Mouse (Mus musculus) C2C12 (cell line): ENCODE data around the gene Ccr7. TPM values are rescaled to one million over a fixed set of nuclear protein-coding genes. Genes with fewer than 3 reads are reported as not detected.

Source experiments
- H3K27me3 ChIP-seq: one replicate; pipeline ENCODE4 v1.6.1; 2011; ENCODE audit not compliant: control insufficient read depth, insufficient read depth, insufficient read length
- H3K36me3 ChIP-seq: one replicate; pipeline ENCODE4 v1.6.1; 2011; ENCODE audit not compliant: control insufficient read depth, insufficient read depth
- H3K4me3 ChIP-seq: one replicate; pipeline ENCODE4 v1.5.1; 2011; ENCODE audit warnings: mild to moderate bottlenecking, control low read depth; ENCODE audit not compliant: poor library complexity, insufficient read depth, severe bottlenecking
- H3K79me2 ChIP-seq: one replicate; pipeline ENCODE4 v1.6.1; 2011; ENCODE audit not compliant: control insufficient read depth, insufficient read depth
- H3K79me3 ChIP-seq: one replicate; pipeline ENCODE4 v1.6.1; 2011; ENCODE audit warnings: low read depth, control low read depth
- H3ac ChIP-seq: one replicate; pipeline ENCODE3; 2011; ENCODE audit warnings: low read depth; ENCODE audit not compliant: control insufficient read depth, insufficient read length
- CEBPB ChIP-seq: IDR thresholded peaks from one replicate; pipeline ENCODE4 v1.6.1; 2011; ENCODE audit warnings: low read depth, mild to moderate bottlenecking, control low read depth, moderate library complexity
- CTCF ChIP-seq: IDR thresholded peaks from one replicate; pipeline ENCODE4 v1.5.1; 2011; ENCODE audit not compliant: control insufficient read depth, insufficient read depth, insufficient read length
- FOSL1 ChIP-seq: IDR thresholded peaks from one replicate; pipeline ENCODE4 v1.8.0; 2011; ENCODE audit warnings: mild to moderate bottlenecking, low read length; ENCODE audit not compliant: poor library complexity, insufficient read depth, severe bottlenecking
- MAX ChIP-seq: IDR thresholded peaks from one replicate; pipeline ENCODE4 v1.6.1; 2011; ENCODE audit warnings: mild to moderate bottlenecking, control low read depth
- MYOD1 ChIP-seq: IDR thresholded peaks from one replicate; pipeline ENCODE4 v1.6.1; 2011; ENCODE audit warnings: low read depth; ENCODE audit not compliant: control insufficient read depth, insufficient read length
- MYOG ChIP-seq: IDR thresholded peaks from one replicate; pipeline ENCODE4 v1.6.1; 2011; ENCODE audit not compliant: control insufficient read depth, insufficient read length; ENCODE audit errors: extremely low read depth
- USF1 ChIP-seq: IDR thresholded peaks from one replicate; pipeline ENCODE4 v1.6.1; 2011; ENCODE audit warnings: low read depth, mild to moderate bottlenecking, control low read depth, moderate library complexity
- polyA plus RNA-seq: library from polyadenylated mRNA; unstranded; fragments of >200 nt; fragmentation: generic; extraction: Trizol; gene quantifications from one replicate; pipeline ENCODE4 v1.2.1, GENCODE M21; 2012; ENCODE audit warnings: missing spikeins

Gene Ccr7
- polyA plus RNA-seq, 1 experiment, result 0.02 TPM

GRCm38 (mm10) chr11:99148400-99148799, 6.5 kb downstream of the Ccr7 start:
- H3ac ChIP-seq, result no peak overlapping the region
- no peaks in the 10 kb centered on the region for H3K79me3 ChIP-seq
- TF ChIP-seq MYOG (no peak), MAX (no peak)
- no peaks in the 10 kb centered on the region for H3K36me3 ChIP-seq
- H3K4me3 ChIP-seq, result no peak overlapping the region
- H3K79me2 ChIP-seq, result no peaks in the 10 kb centered on the region
- H3K27me3 ChIP-seq, result peaks cover 21% of the 10 kb centered on the region

GRCm38 (mm10) chr11:99147920-99148289, 7.0 kb downstream of the Ccr7 start:
- Histone ChIP-seq H3ac (no peak overlapping the region), H3K79me3 (no peaks in the 10 kb centered on the region), H3K27me3 (peaks cover 20% of the 10 kb centered on the region), H3K79me2 (no peaks in the 10 kb centered on the region), H3K36me3 (no peaks in the 10 kb centered on the region), H3K4me3 (no peak overlapping the region)
- no peak for TF ChIP-seq MYOG
- TF ChIP-seq CEBPB, result no peak
- no peak for TF ChIP-seq MYOD1
- no peak for TF ChIP-seq CTCF
- no peak for TF ChIP-seq MAX
- TF ChIP-seq FOSL1, result no peak
- no peak for TF ChIP-seq USF1

GRCm38 (mm10) chr11:99147041-99147919, 7.6 kb downstream of the Ccr7 start:
- Histone ChIP-seq H3K79me3 (no peaks in the 10 kb centered on the region), H3K4me3 (no peak overlapping the region), H3K79me2 (no peaks in the 10 kb centered on the region), H3K36me3 (no peaks in the 10 kb centered on the region), H3K27me3 (peaks cover 13% of the 10 kb centered on the region), H3ac (no peak overlapping the region)
- peak; percentile 19 for TF ChIP-seq MYOD1
- TF ChIP-seq CTCF, result no peak

GRCm38 (mm10) chr11:99146558-99146957, 8.3 kb downstream of the Ccr7 start:
- no peak overlapping the region for H3ac ChIP-seq
- H3K36me3 ChIP-seq, result no peaks in the 10 kb centered on the region

GRCm38 (mm10) chr11:99145765-99146164, 9.1 kb downstream of the Ccr7 start:
- no peaks in the 10 kb centered on the region for H3K79me2 ChIP-seq
- TF ChIP-seq MYOD1 (no peak), FOSL1 (no peak), MYOG (no peak), CEBPB (no peak), MAX (no peak), USF1 (no peak), CTCF (no peak)

More at GRCm38 (mm10) chr11:99146558-99146957, 8.3 kb downstream of the Ccr7 start:
- no peaks in the 10 kb centered on the region for H3K79me2 ChIP-seq
- no peak overlapping the region for H3K4me3 ChIP-seq
- H3K79me3 ChIP-seq, result no peaks in the 10 kb centered on the region
- H3K27me3 ChIP-seq, result peaks cover 6% of the 10 kb centered on the region
- TF ChIP-seq USF1, result no peak

GRCm38 (mm10) chr11:99144940-99145339, 9.9 kb downstream of the Ccr7 start:
- Histone ChIP-seq H3K79me3 (no peaks in the 10 kb centered on the region), H3K79me2 (no peaks in the 10 kb centered on the region), H3K36me3 (no peaks in the 10 kb centered on the region), H3K27me3 (no peaks in the 10 kb centered on the region), H3ac (no peak overlapping the region), H3K4me3 (no peak overlapping the region)
- no peak for TF ChIP-seq FOSL1
- no peak for TF ChIP-seq USF1
- no peak for TF ChIP-seq MAX
- TF ChIP-seq MYOG, result no peak
- no peak for TF ChIP-seq CTCF
- no peak for TF ChIP-seq MYOD1
- no peak for TF ChIP-seq CEBPB

More at GRCm38 (mm10) chr11:99145765-99146164, 9.1 kb downstream of the Ccr7 start:
- H3ac ChIP-seq, result no peak overlapping the region
- H3K27me3 ChIP-seq, result no peaks in the 10 kb centered on the region
- no peaks in the 10 kb centered on the region for H3K36me3 ChIP-seq
- no peak overlapping the region for H3K4me3 ChIP-seq
- no peaks in the 10 kb centered on the region for H3K79me3 ChIP-seq

GRCm38 (mm10) chr11:99144456-99144855, 10.4 kb downstream of the Ccr7 start:
- Histone ChIP-seq H3ac (no peak overlapping the region), H3K27me3 (no peaks in the 10 kb centered on the region), H3K36me3 (no peaks in the 10 kb centered on the region), H3K79me2 (no peaks in the 10 kb centered on the region), H3K79me3 (no peaks in the 10 kb centered on the region), H3K4me3 (no peak overlapping the region)
- TF ChIP-seq CTCF, result no peak
- TF ChIP-seq FOSL1, result no peak
- no peak for TF ChIP-seq CEBPB
- no peak for TF ChIP-seq USF1
- TF ChIP-seq MAX, result no peak
- no peak for TF ChIP-seq MYOD1
- TF ChIP-seq MYOG, result no peak
